20 mouse cellular contexts compared by ENCODE assay signal in the genomic region with DNA sequence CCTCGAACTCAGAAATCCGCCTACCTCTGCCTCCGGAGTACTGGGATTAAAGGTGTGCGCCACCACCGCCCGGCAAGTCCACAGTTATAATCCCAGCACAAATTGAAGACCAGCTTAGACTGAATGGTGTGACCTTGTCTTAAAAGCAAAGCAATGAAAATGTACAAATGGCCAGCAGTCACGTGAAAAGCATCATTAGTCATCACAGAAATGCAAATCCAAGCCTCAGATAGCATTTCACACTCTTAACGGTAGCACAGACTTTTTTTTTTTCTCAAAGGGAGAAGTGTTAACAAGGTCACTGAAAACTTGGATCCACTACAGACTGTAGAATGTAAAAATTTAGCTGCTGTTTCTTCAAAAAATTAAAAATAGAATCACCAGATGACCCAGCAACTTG.
"Had no signal": no experiment of that assay in that cellular context is flagged by ENCODE, and none has a peak within 500 bp of the region (broad histone marks: within the 10 kb centered on the region; RNA-seq: fewer than 3 reads in every experiment).

No protein-coding gene starts in this region.

- ATAC-seq: liver, postnatal 0 days; lung, postnatal 0 days; midbrain, embryonic 13.5 days; midbrain, embryonic 15.5 days had no signal

- H3K9ac ChIP-seq: liver, postnatal 0 days; lung, embryonic 15.5 days; midbrain, embryonic 13.5 days; midbrain, embryonic 15.5 days; neural tube, embryonic 13.5 days; neural tube, embryonic 15.5 days had no signal

- H3K36me3 ChIP-seq: lung, embryonic 15.5 days; midbrain, embryonic 13.5 days; midbrain, embryonic 15.5 days; neural tube, embryonic 13.5 days; neural tube, embryonic 15.5 days had no signal

- H3K4me1 ChIP-seq: neural tube, embryonic 15.5 days had no signal

- H3K4me2 ChIP-seq: lung, embryonic 15.5 days; midbrain, embryonic 11.5 days; midbrain, embryonic 13.5 days; midbrain, embryonic 15.5 days; neural tube, embryonic 13.5 days; neural tube, embryonic 15.5 days had no signal

- H3K27ac ChIP-seq: lung, embryonic 15.5 days; macrophage; midbrain, embryonic 13.5 days; midbrain, embryonic 15.5 days; neural tube, embryonic 13.5 days; neural tube, embryonic 15.5 days had no signal

- H3K27me3 ChIP-seq: lung, embryonic 15.5 days; midbrain, embryonic 15.5 days; neural tube, embryonic 13.5 days; neural tube, embryonic 15.5 days had no signal

- H3K9me3 ChIP-seq: lung, embryonic 15.5 days; megakaryocyte, embryonic 14.5 days; midbrain, embryonic 13.5 days; midbrain, embryonic 15.5 days; neural tube, embryonic 13.5 days; neural tube, embryonic 15.5 days had no signal

- DNase-seq: liver, postnatal 0 days; lung, adult 2 months; lung, postnatal 14 days; lung, postnatal 36 days; right cerebral cortex, adult 18-20 months; right cerebral cortex, postnatal 25 days; right cerebral cortex, postnatal 4 days; spleen, adult 18-20 months; thymus, adult 2 months; thymus, postnatal 25 days; thymus, postnatal 4 days had no signal

- H3K4me3 ChIP-seq: lung, embryonic 15.5 days; megakaryocyte, embryonic 14.5 days; midbrain, embryonic 13.5 days; midbrain, embryonic 15.5 days; neural tube, embryonic 13.5 days; neural tube, embryonic 15.5 days had no signal
